Mouse (Mus musculus) hindbrain, embryonic 16.5 days (tissue): ENCODE measurements around the gene Ahr. TPM values are rescaled to one million over a fixed set of nuclear protein-coding genes. Genes with fewer than 3 reads are reported as not detected.

ENCODE experiments used
- ATAC-seq: fragments of 200-750 bp; cut with Nextera tagmentation; 2 replicates; pipeline ENCODE4 v1.8.0; 2017; ENCODE audit warnings: moderate TSS enrichment, moderate library complexity
- H3K27ac ChIP-seq: fragments of 300-500 bp; sonication (generic); 2 replicates; pipeline ENCODE4 v1.5.1; 2014; ENCODE audit warnings: low read depth, mild to moderate bottlenecking, control low read depth, low read length, moderate library complexity
- H3K27me3 ChIP-seq: fragments of 300-500 bp; sonication (generic); replicated peaks from 2 replicates; pipeline ENCODE4 v1.6.1; 2014; ENCODE audit warnings: low read length; ENCODE audit not compliant: control insufficient read depth, insufficient read depth
- H3K36me3 ChIP-seq: fragments of 300-500 bp; sonication (generic); 2 replicates; pipeline ENCODE4 v1.6.1; 2014; ENCODE audit warnings: mild to moderate bottlenecking, low read length, moderate library complexity, mixed read lengths; ENCODE audit not compliant: control insufficient read depth, insufficient read depth
- H3K4me1 ChIP-seq: fragments of 300-500 bp; sonication (generic); 2 replicates; pipeline ENCODE4 v1.6.1; 2014; ENCODE audit warnings: low read depth, low read length; ENCODE audit not compliant: control insufficient read depth, insufficient read depth
- H3K4me2 ChIP-seq: fragments of 300-500 bp; sonication (generic); 2 replicates; pipeline ENCODE4 v1.6.1; 2014; ENCODE audit warnings: mild to moderate bottlenecking, low read length, control low read depth, moderate library complexity
- H3K4me3 ChIP-seq: fragments of 300-500 bp; sonication (generic); 2 replicates; pipeline ENCODE4 v1.5.1; 2014; ENCODE audit warnings: mild to moderate bottlenecking, low read length, control low read depth, moderate library complexity
- H3K9ac ChIP-seq: fragments of 300-500 bp; sonication (generic); 2 replicates; pipeline ENCODE4 v1.6.1; 2014; ENCODE audit warnings: low read depth, mild to moderate bottlenecking, control low read depth, low read length, moderate library complexity
- H3K9me3 ChIP-seq: fragments of 300-500 bp; sonication (generic); 2 replicates; pipeline ENCODE4 v1.6.1; 2014; ENCODE audit warnings: mild to moderate bottlenecking, low read length, moderate library complexity; ENCODE audit not compliant: control insufficient read depth
- WGBS: fragments of 180-500 bp; shearing (Covaris S2); extraction: QIAGEN DNeasy Blood & Tissue Kit; methylation state at CpG from one replicate; pipeline ENCODE4 v1.1.7; 2014; 5-methylcytosine and 5-hydroxymethylcytosine counted together
- polyA plus RNA-seq: library from polyadenylated mRNA; unstranded; fragments of >200 nt; fragmentation: Nextera tagmentation; extraction: Ambion mirVana; gene quantifications from 2 replicates; pipeline ENCODE4 v1.2.1, GENCODE M21; 2015

Gene Ahr
- polyA plus RNA-seq, 1 experiment from 2014 or later, result 3.6 TPM

DNA sequence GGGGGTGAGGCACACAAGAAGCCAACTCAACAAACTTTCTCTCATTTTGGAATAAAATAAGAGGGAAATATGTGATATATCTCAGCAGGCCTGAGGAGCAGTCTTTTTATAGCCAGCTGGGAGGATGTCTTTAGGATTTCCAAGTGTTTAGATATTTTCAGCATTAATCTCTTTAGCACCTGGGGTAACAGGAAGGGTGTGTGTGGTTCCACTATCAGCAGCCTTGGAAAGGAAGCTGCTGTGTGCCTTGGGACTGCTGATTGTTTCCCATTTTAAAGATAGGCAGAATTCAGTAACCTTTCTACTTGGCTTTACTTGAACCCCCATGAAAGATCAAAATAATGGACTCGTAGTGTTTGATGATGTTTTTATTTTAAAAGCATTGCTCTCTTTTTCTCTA lies 71.4 kb downstream of the Ahr start:
- H3K4me1 ChIP-seq, result no peaks in the 10 kb centered on the region
- ATAC-seq, result no peak
- no peaks in the 10 kb centered on the region for H3K9me3 ChIP-seq
- WGBS, result 80% methylated on average over 1 of the region's 1 CpGs
- no peak overlapping the region for H3K27ac ChIP-seq
- H3K36me3 ChIP-seq, result no peaks in the 10 kb centered on the region
- no peaks in the 10 kb centered on the region for H3K27me3 ChIP-seq
- H3K4me3 ChIP-seq, result no peak overlapping the region
- no peak overlapping the region for H3K9ac ChIP-seq
- H3K4me2 ChIP-seq, result no peak overlapping the region

DNA sequence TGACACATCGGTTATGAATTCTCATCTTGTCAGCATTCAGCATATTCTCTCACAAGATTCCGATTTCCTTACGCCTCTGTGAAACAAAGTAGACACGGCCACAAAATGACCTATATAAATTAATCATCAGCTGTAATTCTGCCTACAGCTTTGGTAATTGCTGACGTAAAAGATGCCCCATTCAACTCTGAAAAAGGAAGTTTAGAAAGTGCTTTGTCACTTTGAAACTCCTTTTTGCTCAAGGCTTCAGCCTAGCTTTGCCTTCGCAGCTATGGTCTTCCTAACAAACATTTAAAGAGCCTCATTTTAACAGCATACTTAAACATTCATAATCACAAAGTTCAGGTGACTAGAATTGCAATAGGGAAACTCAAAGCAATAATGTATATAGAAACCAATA lies 72.2 kb downstream of the Ahr start:
- Histone ChIP-seq H3K27me3 (no peaks in the 10 kb centered on the region), H3K4me3 (no peak overlapping the region), H3K4me2 (no peak overlapping the region), H3K36me3 (no peaks in the 10 kb centered on the region), H3K4me1 (no peaks in the 10 kb centered on the region), H3K9ac (no peak overlapping the region), H3K9me3 (no peaks in the 10 kb centered on the region), H3K27ac (no peak overlapping the region)
- WGBS, result 81% methylated on average over 6 of the region's 6 CpGs
- no peak for ATAC-seq

DNA sequence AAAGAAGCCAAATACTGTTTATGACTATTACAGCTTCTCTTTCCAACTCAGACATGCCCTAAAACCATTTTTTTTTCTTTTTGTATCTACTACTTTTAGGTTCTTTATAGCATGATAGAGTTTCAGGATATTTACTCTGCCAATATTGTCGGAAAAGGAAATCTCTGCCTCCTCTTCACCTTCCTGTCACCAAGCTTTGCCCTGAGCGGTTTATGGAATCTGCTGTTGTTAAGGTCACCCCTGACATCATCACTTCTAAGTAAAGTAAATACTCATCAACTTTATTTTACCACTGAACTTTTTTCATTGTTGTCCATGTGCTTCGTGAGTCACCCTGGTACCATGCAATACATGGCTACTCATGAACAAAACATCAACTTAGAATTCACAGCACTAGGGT lies 75.2 kb downstream of the Ahr start:
- H3K4me2 ChIP-seq, result no peak overlapping the region
- no peak overlapping the region for H3K4me3 ChIP-seq
- no peak overlapping the region for H3K27ac ChIP-seq
- H3K9me3 ChIP-seq, result no peaks in the 10 kb centered on the region
- H3K36me3 ChIP-seq, result no peaks in the 10 kb centered on the region
- no peak overlapping the region for H3K9ac ChIP-seq
- ATAC-seq, result no peak
- H3K4me1 ChIP-seq, result no peaks in the 10 kb centered on the region
- 89% methylated on average over 3 of the region's 3 CpGs for WGBS
- H3K27me3 ChIP-seq, result no peaks in the 10 kb centered on the region
